Mouse (Mus musculus) forebrain, postnatal 0 days (tissue): ENCODE measurements around the gene Med27. TPM values are rescaled to one million over a fixed set of nuclear protein-coding genes. Genes with fewer than 3 reads are reported as not detected.
"Not testable (repeated sequence)": the region's sequence is repeated elsewhere in the genome, so short reads cannot be mapped to it uniquely, and the experiment has no call there.

Experiments used
- ATAC-seq: fragments of 200-750 bp; cut with Nextera tagmentation; 2 replicates; pipeline ENCODE4 v1.8.0; 2017; ENCODE audit warnings: mild to moderate bottlenecking, moderate library complexity
- DNase-seq: peaks from one replicate; pipeline ENCODE4 v3.0.0-alpha.2; 2015
- H3K27ac ChIP-seq: fragments of 300-500 bp; sonication (generic); 2 replicates; pipeline ENCODE4 v1.5.1; 2014; ENCODE audit warnings: low read depth, mild to moderate bottlenecking, antibody characterized with exemption, low read length, moderate library complexity, mixed read lengths
- H3K27me3 ChIP-seq: fragments of 300-500 bp; sonication (generic); 2 replicates; pipeline ENCODE4 v1.6.1; 2014; ENCODE audit warnings: mild to moderate bottlenecking, low read length, mixed read lengths; ENCODE audit not compliant: insufficient read depth
- H3K36me3 ChIP-seq: fragments of 300-500 bp; sonication (generic); 2 replicates; pipeline ENCODE4 v1.6.1; 2014; ENCODE audit warnings: mild to moderate bottlenecking, moderate library complexity; ENCODE audit not compliant: insufficient read depth
- H3K4me1 ChIP-seq: fragments of 300-500 bp; sonication (generic); 2 replicates; pipeline ENCODE4 v1.6.1; 2014; ENCODE audit warnings: antibody characterized with exemption; ENCODE audit not compliant: insufficient read depth
- H3K4me2 ChIP-seq: fragments of 300-500 bp; sonication (generic); 2 replicates; pipeline ENCODE4 v1.6.1; 2014; ENCODE audit warnings: low read depth, mild to moderate bottlenecking, moderate library complexity
- H3K4me3 ChIP-seq: fragments of 300-500 bp; sonication (generic); 2 replicates; pipeline ENCODE4 v1.5.1; 2014; ENCODE audit warnings: low read depth, low read length, mixed read lengths
- H3K9ac ChIP-seq: fragments of 300-500 bp; sonication (generic); 2 replicates; pipeline ENCODE4 v1.6.1; 2014; ENCODE audit warnings: mild to moderate bottlenecking
- H3K9me3 ChIP-seq: fragments of 300-500 bp; sonication (generic); 2 replicates; pipeline ENCODE4 v1.6.1; 2016; ENCODE audit warnings: low read length
- CTCF ChIP-seq: sonication (generic); IDR thresholded peaks from 2 replicates; pipeline ENCODE4 v1.5.1; 2016; ENCODE audit warnings: antibody characterized with exemption, control low read depth, low read depth
- WGBS: fragments of 180-500 bp; shearing (Covaris S2); extraction: QIAGEN DNeasy Blood & Tissue Kit; methylation state at CpG from one replicate; pipeline ENCODE4 v1.1.7; 2014; 5-methylcytosine and 5-hydroxymethylcytosine counted together
- polyA plus RNA-seq: library from polyadenylated mRNA; unstranded; fragments of >200 nt; fragmentation: Nextera tagmentation; extraction: Ambion mirVana; gene quantifications from 2 replicates; pipeline ENCODE4 v1.2.1, GENCODE M21; 2015
- total RNA-seq: library from RNA; depleted of rRNA; stranded (reverse); fragments of >200 nt; gene quantifications from 2 replicates; pipeline ENCODE4 v1.2.3, GENCODE M21; 2014

Gene Med27
- total and polyA plus RNA-seq, 2 experiments from 2014 or later: 60.1 to 71.2 TPM

DNA sequence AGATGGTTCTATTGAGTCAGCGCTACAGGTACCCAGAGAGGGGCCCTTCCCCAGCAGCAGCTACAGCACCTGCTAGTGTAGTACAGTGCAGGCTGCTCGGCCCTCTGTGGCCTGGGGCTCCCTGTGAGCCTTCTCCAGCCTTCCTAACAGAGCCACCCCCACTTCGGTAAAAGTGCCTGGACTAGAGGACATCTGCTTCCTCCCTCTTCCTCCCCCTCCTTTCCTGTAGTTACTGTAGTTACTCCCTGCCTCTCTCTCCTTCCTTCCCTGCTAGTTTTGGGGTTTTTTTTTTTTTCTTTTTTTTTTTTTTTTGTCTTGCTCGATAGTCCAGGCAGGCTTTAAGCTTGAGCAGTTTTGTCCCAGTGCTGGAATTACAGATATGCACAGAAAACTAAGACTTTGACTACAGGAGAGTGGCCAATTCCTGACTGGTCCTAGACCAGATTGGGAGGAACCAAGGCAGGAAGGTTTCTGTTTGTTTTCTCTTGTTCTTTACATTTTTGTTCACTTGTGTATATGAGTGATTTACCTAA, 178.7 kb downstream of the Med27 start:
- no peak for DNase-seq
- Histone ChIP-seq H3K4me3 (no peak overlapping the region), H3K4me2 (no peak overlapping the region), H3K36me3 (no peaks in the 10 kb centered on the region), H3K27ac (no peak overlapping the region), H3K27me3 (no peaks in the 10 kb centered on the region), H3K4me1 (peaks cover 7% of the 10 kb centered on the region; the same call in 1 of the 2 replicates), H3K9me3 (no peaks in the 10 kb centered on the region), H3K9ac (no peak overlapping the region)
- no peak for TF ChIP-seq CTCF
- WGBS: 56% methylated on average over 4 of the region's 4 CpGs
- no peak for ATAC-seq

DNA sequence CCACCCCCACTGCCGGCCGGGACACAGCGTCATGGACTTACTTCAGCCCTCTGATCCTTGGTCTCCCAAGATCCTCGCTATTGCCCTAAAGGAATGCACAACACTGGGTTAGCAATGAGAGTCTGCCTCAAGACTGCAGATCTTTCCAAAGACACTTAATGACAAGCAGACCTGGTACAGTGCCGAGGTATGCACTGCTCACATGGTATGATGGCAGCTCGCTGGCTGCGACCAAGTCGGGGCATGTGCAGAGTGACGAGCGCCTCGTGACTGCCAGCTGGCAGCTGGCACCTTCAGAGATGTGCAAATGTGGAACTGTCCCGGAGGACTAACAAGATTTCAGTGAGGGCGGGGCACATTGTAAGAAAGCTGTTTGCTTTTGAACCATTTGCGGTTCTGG, 179.6 kb downstream of the Med27 start:
- Histone ChIP-seq H3K36me3 (no peaks in the 10 kb centered on the region), H3K9ac (no peak overlapping the region), H3K9me3 (no peaks in the 10 kb centered on the region), H3K4me1 (peaks cover 7% of the 10 kb centered on the region; the same call in 1 of the 2 replicates), H3K4me2 (no peak overlapping the region), H3K27me3 (no peaks in the 10 kb centered on the region), H3K27ac (peak overlapping the region; percentile 72; the same call in 1 of the 2 replicates), H3K4me3 (no peak overlapping the region)
- 53% methylated on average over 14 of the region's 14 CpGs for WGBS
- ATAC-seq: peak; percentile 95
- peak; percentile 89 for DNase-seq
- TF ChIP-seq CTCF: no peak

GRCm38 (mm10) chr2:29527480-29527879, 180.9 kb downstream of the Med27 start:
- H3K27ac ChIP-seq, H3K4me2 ChIP-seq, DNase-seq, H3K9ac ChIP-seq, H3K36me3 ChIP-seq, H3K4me3 ChIP-seq, H3K4me1 ChIP-seq, H3K9me3 ChIP-seq, ATAC-seq, H3K27me3 ChIP-seq: not testable (repeated sequence)
- 94% methylated on average over 6 of the region's 9 CpGs for WGBS

DNA sequence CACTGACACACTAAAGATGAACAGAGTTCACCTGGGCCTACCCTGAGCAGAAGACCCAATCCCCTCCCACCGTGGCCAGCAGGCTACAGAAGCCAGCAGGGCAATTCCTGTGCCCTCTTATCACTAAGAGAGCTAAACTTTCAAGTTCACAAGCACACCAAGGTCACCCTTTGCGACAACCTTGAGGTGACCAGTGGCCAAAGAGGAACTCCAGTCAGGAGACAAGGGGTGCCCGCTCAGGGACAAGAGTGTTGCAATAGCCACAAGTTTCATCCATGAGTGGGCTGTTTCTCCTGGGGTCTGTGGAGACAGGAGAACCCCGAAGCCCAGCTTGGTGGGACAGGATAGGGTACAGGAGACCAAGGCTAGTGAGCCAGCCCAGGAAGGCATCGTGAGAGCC, 182.2 kb downstream of the Med27 start:
- WGBS: 86% methylated on average over 5 of the region's 5 CpGs
- H3K36me3 ChIP-seq: no peaks in the 10 kb centered on the region
- no peak for ATAC-seq
- H3K4me3 ChIP-seq: no peak overlapping the region
- H3K4me2 ChIP-seq: no peak overlapping the region
- H3K27me3 ChIP-seq: no peaks in the 10 kb centered on the region
- H3K9ac ChIP-seq: no peak overlapping the region
- DNase-seq: no peak
- no peak overlapping the region for H3K27ac ChIP-seq
- H3K9me3 ChIP-seq: no peaks in the 10 kb centered on the region
- H3K4me1 ChIP-seq: peaks cover 7% of the 10 kb centered on the region; the same call in 1 of the 2 replicates
- no peak for TF ChIP-seq CTCF

DNA sequence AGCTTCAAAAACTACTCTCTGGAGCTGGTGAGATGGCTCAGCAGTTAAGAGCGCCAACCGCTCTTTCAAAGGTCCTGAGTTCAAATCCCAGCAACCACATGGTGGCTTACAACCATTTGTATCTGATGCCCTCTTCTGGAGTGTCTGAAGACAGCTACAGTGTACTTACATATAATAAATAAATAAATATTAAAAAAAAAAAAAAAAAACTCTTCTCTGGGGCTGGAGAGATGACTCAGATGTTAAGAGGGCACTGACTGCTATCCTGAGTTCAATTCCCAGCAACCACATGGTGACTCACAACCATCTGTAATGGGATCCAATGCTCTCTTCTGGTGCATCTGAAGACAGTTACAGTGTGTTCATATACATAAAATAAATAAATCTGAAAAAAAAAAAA, 183.2 kb downstream of the Med27 start:
- WGBS: 100% methylated on average over 2 of the region's 2 CpGs
- not testable (repeated sequence) for H3K4me2 ChIP-seq, H3K4me1 ChIP-seq, H3K9me3 ChIP-seq, H3K4me3 ChIP-seq, H3K36me3 ChIP-seq, H3K27me3 ChIP-seq, ATAC-seq, DNase-seq, H3K9ac ChIP-seq, H3K27ac ChIP-seq

DNA sequence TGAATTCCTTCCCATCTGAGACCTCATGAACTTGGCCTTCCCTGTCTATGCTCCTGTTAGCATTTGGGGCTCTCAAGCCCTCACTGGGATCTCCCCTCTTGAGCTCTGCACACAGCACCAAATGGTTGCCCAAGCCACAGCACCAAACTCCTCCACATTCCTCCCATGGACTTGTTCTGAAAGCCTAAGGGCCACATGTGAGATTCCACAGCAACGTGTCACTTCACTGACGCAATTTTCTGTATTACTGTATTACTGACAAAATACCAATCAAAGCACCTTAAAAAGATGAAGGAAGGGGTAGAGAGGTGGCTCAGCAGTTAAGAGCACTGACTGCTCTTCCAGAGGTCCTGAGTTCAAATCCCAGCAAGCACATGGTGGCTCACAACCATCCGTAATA, 185.6 kb downstream of the Med27 start:
- Histone ChIP-seq H3K9ac (no peak overlapping the region), H3K36me3 (no peaks in the 10 kb centered on the region), H3K4me2 (no peak overlapping the region), H3K27ac (no peak overlapping the region), H3K4me3 (no peak overlapping the region), H3K9me3 (no peaks in the 10 kb centered on the region), H3K27me3 (no peaks in the 10 kb centered on the region), H3K4me1 (no peaks in the 10 kb centered on the region)
- 87% methylated on average over 3 of the region's 3 CpGs for WGBS
- ATAC-seq (no peak), DNase-seq (no peak)
- no peak for TF ChIP-seq CTCF

- no peak for DNase-seq
- Histone ChIP-seq H3K4me2 (no peak overlapping the region), H3K27me3 (no peaks in the 10 kb centered on the region), H3K36me3 (no peaks in the 10 kb centered on the region), H3K9ac (no peak overlapping the region), H3K4me1 (no peaks in the 10 kb centered on the region), H3K27ac (no peak overlapping the region), H3K9me3 (no peaks in the 10 kb centered on the region), H3K4me3 (no peak overlapping the region)
- 78% methylated on average over 5 of the region's 5 CpGs for WGBS
- no peak for ATAC-seq
- no peak for TF ChIP-seq CTCF
Measured at GRCm38 (mm10) chr2:29532921-29533320, 186.3 kb downstream of the Med27 start.
